Mouse (Mus musculus): ENCODE measurements around the gene Gli3.

DNA sequence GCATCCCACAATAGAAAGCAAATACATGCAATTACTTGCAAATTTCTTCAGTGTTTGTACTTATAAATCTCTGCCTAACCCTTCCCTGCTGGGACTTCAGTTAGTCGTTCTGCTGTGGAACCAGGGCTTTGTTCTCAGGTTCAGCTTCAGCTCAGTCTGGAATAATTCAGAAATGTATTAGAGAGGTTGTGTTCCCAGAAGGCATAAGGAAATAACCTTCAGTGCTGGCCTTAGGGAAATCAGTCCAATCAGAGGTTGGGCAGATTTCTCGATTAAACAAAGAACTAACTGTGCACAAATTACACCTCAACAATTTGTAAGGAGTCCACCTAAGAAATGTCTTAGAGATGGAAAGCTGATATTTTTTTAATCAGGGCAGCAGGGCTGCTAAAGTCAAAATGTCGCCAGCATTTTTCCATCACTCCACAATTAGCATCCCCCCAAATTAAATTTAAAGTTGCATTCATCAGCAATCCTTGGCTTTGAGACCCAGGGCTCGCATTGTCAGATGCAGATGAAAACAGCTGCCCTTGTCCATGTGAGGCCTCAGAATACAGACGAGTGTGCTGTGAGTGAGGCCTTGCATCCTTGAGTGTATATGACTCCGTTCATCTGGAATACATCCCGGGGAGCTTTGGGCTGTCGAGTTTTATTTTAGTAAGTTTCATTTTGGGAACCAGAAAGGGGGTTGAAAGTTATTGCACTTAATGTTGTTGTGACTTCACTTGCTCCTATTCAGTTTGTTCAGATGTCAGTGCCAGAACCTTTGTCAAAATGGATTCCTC is 114.3 kb downstream of the Gli3 start:
- TF ChIP-seq CTCF (IDR thresholded peaks at IDR 0.05; ENCODE audit: low read depth, low read length), result no peak
- no peak for TF ChIP-seq POLR2A (IDR thresholded peaks at IDR 0.05; ENCODE audit: borderline replicate concordance, low read depth, low read length)

All from bone marrow macrophage, adult 2 months (primary cell).